Mouse (Mus musculus) heart, embryonic 15.5 days (tissue): ENCODE measurements around the gene Gas2l2. TPM values are rescaled to one million over a fixed set of nuclear protein-coding genes. Genes with fewer than 3 reads are reported as not detected.

Experiments
- ATAC-seq: fragments of 200-750 bp; cut with Nextera tagmentation; replicated peaks from 2 replicates; pipeline ENCODE4 v1.8.0; 2017; ENCODE audit warnings: low read depth, moderate TSS enrichment; ENCODE audit not compliant: insufficient number of reproducible peaks, insufficient read depth, low FRiP score
- H3K27ac ChIP-seq: fragments of 300-500 bp; sonication (generic); 2 replicates; pipeline ENCODE4 v1.5.1; 2015; ENCODE audit warnings: mild to moderate bottlenecking, inconsistent platforms
- H3K27me3 ChIP-seq: fragments of 300-500 bp; sonication (generic); 2 replicates; pipeline ENCODE4 v1.6.1; 2015; ENCODE audit warnings: inconsistent platforms
- H3K36me3 ChIP-seq: fragments of 300-500 bp; sonication (generic); 2 replicates; pipeline ENCODE4 v1.6.1; 2015; ENCODE audit warnings: mild to moderate bottlenecking, inconsistent platforms
- H3K4me1 ChIP-seq: fragments of 300-500 bp; sonication (generic); replicated peaks from 2 replicates; pipeline ENCODE4 v1.6.1; 2015; ENCODE audit warnings: inconsistent platforms
- H3K4me2 ChIP-seq: fragments of 300-500 bp; sonication (generic); 2 replicates; pipeline ENCODE4 v1.6.1; 2015; ENCODE audit warnings: inconsistent platforms, mild to moderate bottlenecking, moderate library complexity
- H3K4me3 ChIP-seq: fragments of 300-500 bp; sonication (generic); 2 replicates; pipeline ENCODE4 v1.5.1; 2015; ENCODE audit warnings: mild to moderate bottlenecking, inconsistent platforms
- H3K9ac ChIP-seq: fragments of 300-500 bp; sonication (generic); 2 replicates; pipeline ENCODE4 v1.6.1; 2015; ENCODE audit warnings: mild to moderate bottlenecking, inconsistent platforms
- H3K9me3 ChIP-seq: fragments of 300-500 bp; sonication (generic); replicated peaks from 2 replicates; pipeline ENCODE4 v1.6.1; 2016; ENCODE audit warnings: inconsistent platforms
- whole genome bisulfite sequencing: fragments of 180-500 bp; shearing (Covaris S2); methylation state at CpG from one replicate; pipeline ENCODE4 v1.1.7; 2015; ENCODE audit warnings: mixed read lengths; 5-methylcytosine and 5-hydroxymethylcytosine counted together
- polyA plus RNA-seq: library from polyadenylated mRNA; unstranded; fragments of >200 nt; fragmentation: Nextera tagmentation; extraction: Ambion mirVana; gene quantifications from 2 replicates; pipeline ENCODE4 v1.2.1, GENCODE M21; 2015

The Gas2l2 gene
- polyA plus RNA-seq, 1 experiment from 2014 or later = 0.13 TPM

DNA sequence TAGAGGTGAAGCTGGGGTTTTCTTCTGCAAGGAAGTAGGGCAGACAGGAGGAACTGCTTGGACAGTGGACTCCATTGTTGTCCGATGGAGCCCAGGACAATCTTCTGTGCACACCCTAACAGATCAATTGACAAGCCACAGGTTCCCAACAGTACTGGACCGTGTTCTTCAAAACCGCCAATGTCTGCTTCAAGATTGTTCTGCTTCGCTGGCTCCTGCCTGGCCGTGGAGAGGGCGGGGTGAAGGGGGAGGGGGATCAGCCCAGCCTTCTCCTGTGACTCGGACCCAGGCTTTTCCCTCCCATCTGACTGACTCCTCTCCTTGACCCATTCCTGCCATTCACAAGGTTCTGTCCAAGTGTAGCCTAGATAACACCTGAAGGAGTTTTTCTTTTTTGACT is 28.0 kb upstream of the Gas2l2 start:
- no peaks in the 10 kb centered on the region for H3K36me3 ChIP-seq
- H3K27ac ChIP-seq = no peak overlapping the region
- no peak for ATAC-seq
- H3K4me3 ChIP-seq = no peak overlapping the region
- 58% methylated on average over 7 of the region's 7 CpGs for WGBS
- peaks cover 8% of the 10 kb centered on the region; the same call in 1 of the 2 replicates for H3K27me3 ChIP-seq
- no peak overlapping the region for H3K4me2 ChIP-seq
- H3K4me1 ChIP-seq = peaks cover 36% of the 10 kb centered on the region
- H3K9me3 ChIP-seq = no peaks in the 10 kb centered on the region
- no peak overlapping the region for H3K9ac ChIP-seq

- peak overlapping the region; percentile 60; the same call in 1 of the 2 replicates for H3K27ac ChIP-seq
- no peaks in the 10 kb centered on the region for H3K36me3 ChIP-seq
- H3K4me1 ChIP-seq = peaks cover 32% of the 10 kb centered on the region
- ATAC-seq = no peak
- no peaks in the 10 kb centered on the region for H3K27me3 ChIP-seq
- no peak overlapping the region for H3K9ac ChIP-seq
- H3K4me3 ChIP-seq = no peak overlapping the region
- H3K9me3 ChIP-seq = no peaks in the 10 kb centered on the region
- 71% methylated on average over 3 of the region's 3 CpGs for WGBS
- H3K4me2 ChIP-seq = no peak overlapping the region
These were observed 26.4 kb upstream of the Gas2l2 start for GRCm38 (mm10) chr11:83455608-83456007.

- ATAC-seq = peak; percentile 78
- H3K27ac ChIP-seq = peak overlapping the region; percentile 60
These were observed 25.3 kb upstream of the Gas2l2 start for GRCm38 (mm10) chr11:83454548-83454947.

GRCm38 (mm10) chr11:83451281-83451680 is 22.0 kb upstream of the Gas2l2 start:
- Histone ChIP-seq H3K4me2 (no peak overlapping the region), H3K4me3 (no peak overlapping the region), H3K36me3 (no peaks in the 10 kb centered on the region), H3K9ac (no peak overlapping the region), H3K27me3 (peaks cover 2% of the 10 kb centered on the region; the same call in 1 of the 2 replicates), H3K4me1 (peaks cover 64% of the 10 kb centered on the region), H3K27ac (no peak overlapping the region), H3K9me3 (no peaks in the 10 kb centered on the region)
- WGBS = 89% methylated on average over 10 of the region's 10 CpGs
- no peak for ATAC-seq

More at GRCm38 (mm10) chr11:83454548-83454947, 25.3 kb upstream of the Gas2l2 start:
- Histone ChIP-seq H3K4me3 (no peak overlapping the region), H3K4me1 (peaks cover 43% of the 10 kb centered on the region), H3K9me3 (no peaks in the 10 kb centered on the region), H3K9ac (no peak overlapping the region), H3K4me2 (peak overlapping the region; percentile 28), H3K36me3 (no peaks in the 10 kb centered on the region), H3K27me3 (no peaks in the 10 kb centered on the region)
- WGBS = 2% methylated on average over 4 of the region's 4 CpGs

- Histone ChIP-seq H3K4me3 (no peak overlapping the region), H3K27ac (no peak overlapping the region), H3K4me2 (no peak overlapping the region), H3K4me1 (peaks cover 61% of the 10 kb centered on the region), H3K9ac (no peak overlapping the region), H3K9me3 (no peaks in the 10 kb centered on the region), H3K27me3 (peaks cover 9% of the 10 kb centered on the region), H3K36me3 (no peaks in the 10 kb centered on the region)
- 31% methylated on average over 1 of the region's 1 CpGs for WGBS
- ATAC-seq = no peak
These were observed 21.3 kb upstream of the Gas2l2 start for GRCm38 (mm10) chr11:83450550-83450949.

DNA sequence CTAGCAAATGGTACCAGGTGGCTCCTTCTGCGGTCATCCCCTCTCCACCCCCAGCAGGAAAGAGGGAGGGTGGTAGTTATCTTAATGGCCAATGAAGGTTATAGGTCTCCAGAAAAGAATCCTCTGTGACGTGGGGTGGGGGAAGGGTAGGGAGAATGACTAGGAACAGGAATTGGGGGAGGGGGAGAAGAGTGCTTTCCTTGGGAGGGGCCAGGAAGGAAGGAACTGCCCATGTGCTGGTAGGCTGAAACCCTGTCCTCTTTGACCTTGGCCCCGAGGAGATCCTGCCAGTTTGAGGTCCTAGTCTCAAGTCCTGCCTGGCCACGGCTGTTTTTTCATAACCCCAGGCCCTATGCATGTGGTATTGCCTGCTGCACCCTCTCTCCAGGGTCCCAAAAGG is 20.0 kb upstream of the Gas2l2 start:
- ATAC-seq = no peak
- peak overlapping the region; percentile 63 for H3K27ac ChIP-seq

GRCm38 (mm10) chr11:83448927-83449236 is 19.6 kb upstream of the Gas2l2 start:
- Histone ChIP-seq H3K36me3 (no peaks in the 10 kb centered on the region), H3K9me3 (no peaks in the 10 kb centered on the region), H3K4me1 (peaks cover 56% of the 10 kb centered on the region), H3K9ac (no peak overlapping the region), H3K27me3 (peaks cover 26% of the 10 kb centered on the region), H3K4me3 (no peak overlapping the region), H3K27ac (peak overlapping the region; percentile 63), H3K4me2 (peak overlapping the region; percentile 10; the same call in 1 of the 2 replicates)
- peak; percentile 58 for ATAC-seq

More for the DNA sequence above, 20.0 kb upstream of the Gas2l2 start:
- Histone ChIP-seq H3K9ac (no peak overlapping the region), H3K4me2 (no peak overlapping the region), H3K27me3 (peaks cover 22% of the 10 kb centered on the region), H3K36me3 (no peaks in the 10 kb centered on the region), H3K9me3 (no peaks in the 10 kb centered on the region), H3K4me1 (peaks cover 56% of the 10 kb centered on the region), H3K4me3 (no peak overlapping the region)
- WGBS = 20% methylated on average over 4 of the region's 4 CpGs

DNA sequence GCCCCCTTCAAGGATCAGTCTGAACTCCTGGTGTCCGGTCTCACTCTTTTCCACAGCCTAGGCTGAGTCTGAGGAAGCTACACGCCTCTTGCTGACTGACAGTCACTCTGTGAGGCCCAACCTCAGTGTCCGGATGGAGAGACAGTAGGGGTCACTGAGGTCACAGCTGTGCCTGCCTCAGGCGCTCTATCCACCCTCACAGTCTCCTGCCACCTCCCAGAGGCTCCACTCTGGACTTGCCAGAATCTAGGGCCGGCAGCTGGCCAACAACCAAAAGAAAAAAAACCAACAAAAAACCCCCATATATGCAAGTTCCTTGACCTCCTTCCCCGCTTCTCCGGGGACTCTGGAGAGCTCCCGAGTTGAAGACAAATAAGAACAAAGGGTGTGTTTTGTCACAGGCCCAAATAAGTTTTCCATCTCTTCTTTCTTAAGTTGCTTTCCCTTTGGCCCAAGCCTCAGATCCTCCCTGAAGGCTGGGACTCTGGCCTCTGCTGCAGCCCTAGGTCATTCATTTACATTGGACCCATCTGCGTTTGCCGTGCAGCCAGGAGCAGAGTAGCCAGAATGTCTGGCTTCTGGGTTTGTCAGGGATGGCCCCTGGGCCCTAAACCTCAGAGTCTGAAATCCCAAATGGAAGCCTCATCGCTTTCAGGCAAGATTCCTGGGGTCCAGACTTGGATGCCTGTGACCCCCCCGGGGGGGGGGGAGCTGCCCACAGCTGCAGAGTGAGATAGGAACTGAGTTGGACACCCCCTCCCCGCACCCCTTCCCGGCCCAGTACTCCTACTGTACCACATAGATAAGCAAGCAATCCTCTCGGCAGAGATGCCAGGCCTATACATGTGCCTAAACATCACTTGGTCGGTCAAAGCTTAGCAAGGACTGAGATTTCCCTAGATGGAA is 19.0 kb upstream of the Gas2l2 start:
- peaks cover 32% of the 10 kb centered on the region for H3K27me3 ChIP-seq
- no peak; the same call in 1 of the 2 replicates for ATAC-seq
- H3K27ac ChIP-seq = peak overlapping the region; percentile 63
- no peak overlapping the region for H3K9ac ChIP-seq
- H3K4me3 ChIP-seq = no peak overlapping the region
- 35% methylated on average over 16 of the region's 16 CpGs for WGBS
- H3K9me3 ChIP-seq = no peaks in the 10 kb centered on the region
- H3K4me2 ChIP-seq = peak overlapping the region; percentile 10; the same call in 1 of the 2 replicates
- no peaks in the 10 kb centered on the region for H3K36me3 ChIP-seq
- H3K4me1 ChIP-seq = peaks cover 61% of the 10 kb centered on the region

GRCm38 (mm10) chr11:83447612-83448011 is 18.4 kb upstream of the Gas2l2 start:
- H3K9ac ChIP-seq = no peak overlapping the region

DNA sequence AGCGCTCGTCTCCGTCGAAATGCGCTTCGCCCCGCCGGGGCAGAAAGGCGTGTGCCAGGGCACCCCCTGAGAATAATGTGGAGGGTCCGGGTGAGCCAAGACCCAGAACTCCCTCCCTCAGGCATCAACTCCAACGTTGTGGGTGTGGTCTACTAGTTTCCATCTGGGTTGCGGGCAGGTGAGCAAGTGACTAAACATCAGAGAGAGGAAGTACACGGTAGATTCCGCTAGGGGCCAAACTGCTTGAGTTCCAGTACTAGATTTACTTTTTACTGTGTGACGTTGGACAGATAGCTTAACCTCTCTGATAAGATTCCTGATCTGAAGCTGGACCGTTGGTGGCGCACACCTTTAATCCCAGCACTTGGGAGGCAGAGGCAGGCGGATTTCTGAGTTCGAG is 15.7 kb upstream of the Gas2l2 start:
- Histone ChIP-seq H3K27ac (no peak overlapping the region), H3K27me3 (peaks cover 54% of the 10 kb centered on the region), H3K4me2 (peak overlapping the region; percentile 65), H3K4me3 (peak overlapping the region; percentile 34), H3K36me3 (no peaks in the 10 kb centered on the region), H3K9ac (peak overlapping the region; percentile 29; the same call in 1 of the 2 replicates), H3K4me1 (peaks cover 81% of the 10 kb centered on the region), H3K9me3 (no peaks in the 10 kb centered on the region)
- no peak for ATAC-seq
- WGBS = 28% methylated on average over 19 of the region's 19 CpGs

More at GRCm38 (mm10) chr11:83447612-83448011, 18.4 kb upstream of the Gas2l2 start:
- Histone ChIP-seq H3K9me3 (no peaks in the 10 kb centered on the region), H3K27me3 (peaks cover 38% of the 10 kb centered on the region), H3K4me2 (no peak overlapping the region), H3K36me3 (no peaks in the 10 kb centered on the region), H3K4me3 (no peak overlapping the region), H3K4me1 (peaks cover 67% of the 10 kb centered on the region), H3K27ac (peak overlapping the region; percentile 63)
- 68% methylated on average over 10 of the region's 10 CpGs for WGBS
- no peak for ATAC-seq

GRCm38 (mm10) chr11:83443824-83444223 is 14.6 kb upstream of the Gas2l2 start:
- H3K4me2 ChIP-seq = no peak overlapping the region
- no peaks in the 10 kb centered on the region for H3K9me3 ChIP-seq
- H3K4me3 ChIP-seq = no peak overlapping the region
- no peaks in the 10 kb centered on the region for H3K36me3 ChIP-seq
- H3K27ac ChIP-seq = no peak overlapping the region
- ATAC-seq = no peak
- H3K4me1 ChIP-seq = peaks cover 70% of the 10 kb centered on the region
- no peak overlapping the region for H3K9ac ChIP-seq
- WGBS = 5% methylated on average over 7 of the region's 7 CpGs
- H3K27me3 ChIP-seq = peaks cover 54% of the 10 kb centered on the region
